Mouse (Mus musculus): Measurements from ENCODE around the gene Scml4. TPM values are rescaled to one million over a fixed set of nuclear protein-coding genes. Genes with fewer than 3 reads are reported as not detected.

The Scml4 gene
- polyA plus RNA-seq, 1 experiment from 2014 or later, result 1.6 TPM

GRCm38 (mm10) chr10:42854838-42855237 lies 5.3 kb upstream of the Scml4 start:
- no peak overlapping the region for H3K4me2 ChIP-seq (ENCODE audit: low read depth, low read length)
- H3K36me3 ChIP-seq (ENCODE audit: control insufficient read depth, insufficient read depth, low read length), result no peaks in the 10 kb centered on the region
- 51% methylated on average over 4 of the region's 4 CpGs for WGBS
- ATAC-seq (ENCODE audit: low read depth), result no peak
- no peak overlapping the region for H3K9ac ChIP-seq (ENCODE audit: low read depth, low read length)
- H3K4me3 ChIP-seq (ENCODE audit: low read depth, low read length), result no peak overlapping the region
- no peaks in the 10 kb centered on the region for H3K27me3 ChIP-seq (replicated peaks; ENCODE audit: control insufficient read depth, insufficient read depth, low read length)
- 0 out of 2 replicates have a peak overlapping the region, but pooled peaks have one; percentile 15 for H3K27ac ChIP-seq (replicated peaks; ENCODE audit: low read depth, low read length)
- peaks cover 4% of the 10 kb centered on the region; the same call in 1 of the 2 replicates for H3K9me3 ChIP-seq (ENCODE audit: control insufficient read depth, low read length)
- DNase-seq (ENCODE audit: low spot score), result no peak
- peaks cover 7% of the 10 kb centered on the region; the same call in 1 of the 2 replicates for H3K4me1 ChIP-seq (ENCODE audit: control insufficient read depth, insufficient read depth, low read length)

DNA sequence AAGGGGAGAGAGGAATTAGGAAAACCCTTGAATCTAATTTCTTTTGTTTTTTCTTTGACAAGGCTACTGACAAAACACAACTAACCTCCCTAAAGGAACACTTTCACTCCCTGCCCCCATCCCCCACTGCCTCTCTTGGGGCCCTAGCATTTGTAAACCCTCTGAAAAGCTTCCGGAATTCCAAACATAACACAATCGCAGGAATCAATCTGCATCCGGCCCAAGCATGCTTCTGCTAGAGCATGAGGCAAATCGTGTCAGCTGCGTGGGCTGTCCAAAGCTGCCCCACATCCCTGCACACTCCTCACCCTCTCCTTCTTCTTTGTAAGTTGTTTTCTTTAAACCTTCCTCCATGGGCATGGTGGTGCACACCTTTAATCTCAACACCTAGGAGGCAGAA lies 4.9 kb upstream of the Scml4 start:
- peaks cover 4% of the 10 kb centered on the region; the same call in 1 of the 2 replicates for H3K9me3 ChIP-seq (ENCODE audit: control insufficient read depth, low read length)
- no peak overlapping the region for H3K4me2 ChIP-seq (ENCODE audit: low read depth, low read length)
- H3K27ac ChIP-seq (replicated peaks; ENCODE audit: low read depth, low read length), result 0 out of 2 replicates have a peak overlapping the region, but pooled peaks have one; percentile 15
- no peak for ATAC-seq (ENCODE audit: low read depth)
- DNase-seq (ENCODE audit: low spot score), result peak; percentile 79
- H3K9ac ChIP-seq (ENCODE audit: low read depth, low read length), result no peak overlapping the region
- H3K36me3 ChIP-seq (ENCODE audit: control insufficient read depth, insufficient read depth, low read length), result no peaks in the 10 kb centered on the region
- H3K27me3 ChIP-seq (replicated peaks; ENCODE audit: control insufficient read depth, insufficient read depth, low read length), result no peaks in the 10 kb centered on the region
- WGBS, result 26% methylated on average over 5 of the region's 5 CpGs
- peaks cover 10% of the 10 kb centered on the region; the same call in 1 of the 2 replicates for H3K4me1 ChIP-seq (ENCODE audit: control insufficient read depth, insufficient read depth, low read length)
- no peak overlapping the region for H3K4me3 ChIP-seq (ENCODE audit: low read depth, low read length)

DNA sequence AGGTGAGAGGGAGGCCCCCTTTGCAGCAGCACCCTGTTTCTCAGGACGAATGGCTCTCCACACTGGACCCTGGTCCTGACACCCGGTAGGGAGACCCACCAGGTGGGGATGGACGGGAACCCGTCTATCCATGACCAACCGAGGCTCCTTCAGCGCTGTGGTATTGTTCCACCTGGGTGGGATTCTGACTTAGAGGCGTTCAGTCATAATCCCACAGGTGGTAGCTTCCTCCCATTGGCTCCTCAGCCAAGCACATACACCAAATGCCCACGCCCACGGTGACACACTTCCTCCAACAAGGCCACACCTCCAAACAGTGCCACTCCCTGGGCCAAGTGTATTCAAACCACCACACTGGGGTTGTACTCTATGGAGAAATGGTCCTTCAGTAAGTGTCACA lies 3.6 kb upstream of the Scml4 start:
- Histone ChIP-seq H3K36me3 (ENCODE audit: control insufficient read depth, insufficient read depth, low read length) (no peaks in the 10 kb centered on the region), H3K27me3 (replicated peaks; ENCODE audit: control insufficient read depth, insufficient read depth, low read length) (no peaks in the 10 kb centered on the region), H3K27ac (replicated peaks; ENCODE audit: low read depth, low read length) (no peak overlapping the region), H3K9ac (ENCODE audit: low read depth, low read length) (no peak overlapping the region), H3K9me3 (ENCODE audit: control insufficient read depth, low read length) (peaks cover 4% of the 10 kb centered on the region; the same call in 1 of the 2 replicates), H3K4me1 (ENCODE audit: control insufficient read depth, insufficient read depth, low read length) (peaks cover 16% of the 10 kb centered on the region; the same call in 1 of the 2 replicates), H3K4me2 (ENCODE audit: low read depth, low read length) (no peak overlapping the region), H3K4me3 (ENCODE audit: low read depth, low read length) (no peak overlapping the region)
- ATAC-seq (ENCODE audit: low read depth) (no peak), DNase-seq (ENCODE audit: low spot score) (no peak)
- 94% methylated on average over 9 of the region's 9 CpGs for whole genome bisulfite sequencing

- H3K4me3 ChIP-seq (ENCODE audit: low read depth, low read length), result no peak overlapping the region
- H3K4me1 ChIP-seq (ENCODE audit: control insufficient read depth, insufficient read depth, low read length), result peaks cover 16% of the 10 kb centered on the region; the same call in 1 of the 2 replicates
- DNase-seq (ENCODE audit: low spot score) (no peak), ATAC-seq (ENCODE audit: low read depth) (no peak)
- no peaks in the 10 kb centered on the region for H3K27me3 ChIP-seq (replicated peaks; ENCODE audit: control insufficient read depth, insufficient read depth, low read length)
- no peak overlapping the region for H3K9ac ChIP-seq (ENCODE audit: low read depth, low read length)
- peaks cover 4% of the 10 kb centered on the region; the same call in 1 of the 2 replicates for H3K9me3 ChIP-seq (ENCODE audit: control insufficient read depth, low read length)
- 95% methylated on average over 2 of the region's 2 CpGs for WGBS
- no peak overlapping the region for H3K4me2 ChIP-seq (ENCODE audit: low read depth, low read length)
- no peaks in the 10 kb centered on the region for H3K36me3 ChIP-seq (ENCODE audit: control insufficient read depth, insufficient read depth, low read length)
- H3K27ac ChIP-seq (replicated peaks; ENCODE audit: low read depth, low read length), result no peak overlapping the region
These were observed 3.1 kb upstream of the Scml4 start for GRCm38 (mm10) chr10:42857021-42857420.

DNA sequence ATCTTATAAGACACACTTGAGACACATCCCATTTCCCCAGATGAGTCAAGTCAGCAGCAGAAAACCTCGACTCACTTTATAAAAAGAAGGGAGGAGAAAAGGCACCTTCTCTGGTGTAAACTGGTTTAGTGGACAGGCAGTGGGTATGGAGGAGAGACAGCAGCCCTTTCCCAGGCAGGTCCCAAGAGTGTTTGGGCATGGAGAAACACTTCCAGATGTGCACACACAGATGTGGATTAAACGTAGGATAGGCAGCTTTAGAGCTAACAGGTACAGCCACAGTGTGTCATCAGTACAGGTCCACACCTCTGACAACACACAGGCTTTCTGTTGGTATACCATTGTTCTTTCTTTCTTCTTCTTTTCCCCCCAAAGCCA lies 400 bp upstream of the Scml4 start:
- Histone ChIP-seq H3K9me3 (ENCODE audit: control insufficient read depth, low read length) (no peaks in the 10 kb centered on the region), H3K4me1 (ENCODE audit: control insufficient read depth, insufficient read depth, low read length) (peaks cover 24% of the 10 kb centered on the region; the same call in 1 of the 2 replicates), H3K4me2 (ENCODE audit: low read depth, low read length) (peak overlapping the region; percentile 52), H3K4me3 (ENCODE audit: low read depth, low read length) (no peak overlapping the region), H3K9ac (ENCODE audit: low read depth, low read length) (no peak overlapping the region), H3K27ac (replicated peaks; ENCODE audit: low read depth, low read length) (peak overlapping the region; percentile 44; the same call in 1 of the 2 replicates), H3K27me3 (replicated peaks; ENCODE audit: control insufficient read depth, insufficient read depth, low read length) (no peaks in the 10 kb centered on the region), H3K36me3 (ENCODE audit: control insufficient read depth, insufficient read depth, low read length) (no peaks in the 10 kb centered on the region)
- ATAC-seq (ENCODE audit: low read depth) (no peak; the same call in none of the 2 replicates), DNase-seq (ENCODE audit: low spot score) (no peak)
- WGBS, result 18% methylated on average over 2 of the region's 2 CpGs

GRCm38 (mm10) chr10:42861446-42861845 lies 1.3 kb downstream of the Scml4 start:
- peaks cover 19% of the 10 kb centered on the region for H3K4me1 ChIP-seq (ENCODE audit: control insufficient read depth, insufficient read depth, low read length)
- DNase-seq (ENCODE audit: low spot score) (no peak), ATAC-seq (ENCODE audit: low read depth) (no peak)
- H3K4me3 ChIP-seq (ENCODE audit: low read depth, low read length), result no peak overlapping the region
- H3K4me2 ChIP-seq (ENCODE audit: low read depth, low read length), result no peak overlapping the region
- no peak overlapping the region for H3K9ac ChIP-seq (ENCODE audit: low read depth, low read length)
- WGBS, result 66% methylated on average over 7 of the region's 7 CpGs
- no peak overlapping the region for H3K27ac ChIP-seq (replicated peaks; ENCODE audit: low read depth, low read length)
- H3K27me3 ChIP-seq (replicated peaks; ENCODE audit: control insufficient read depth, insufficient read depth, low read length), result no peaks in the 10 kb centered on the region
- H3K9me3 ChIP-seq (ENCODE audit: control insufficient read depth, low read length), result no peaks in the 10 kb centered on the region
- H3K36me3 ChIP-seq (ENCODE audit: control insufficient read depth, insufficient read depth, low read length), result no peaks in the 10 kb centered on the region

DNA sequence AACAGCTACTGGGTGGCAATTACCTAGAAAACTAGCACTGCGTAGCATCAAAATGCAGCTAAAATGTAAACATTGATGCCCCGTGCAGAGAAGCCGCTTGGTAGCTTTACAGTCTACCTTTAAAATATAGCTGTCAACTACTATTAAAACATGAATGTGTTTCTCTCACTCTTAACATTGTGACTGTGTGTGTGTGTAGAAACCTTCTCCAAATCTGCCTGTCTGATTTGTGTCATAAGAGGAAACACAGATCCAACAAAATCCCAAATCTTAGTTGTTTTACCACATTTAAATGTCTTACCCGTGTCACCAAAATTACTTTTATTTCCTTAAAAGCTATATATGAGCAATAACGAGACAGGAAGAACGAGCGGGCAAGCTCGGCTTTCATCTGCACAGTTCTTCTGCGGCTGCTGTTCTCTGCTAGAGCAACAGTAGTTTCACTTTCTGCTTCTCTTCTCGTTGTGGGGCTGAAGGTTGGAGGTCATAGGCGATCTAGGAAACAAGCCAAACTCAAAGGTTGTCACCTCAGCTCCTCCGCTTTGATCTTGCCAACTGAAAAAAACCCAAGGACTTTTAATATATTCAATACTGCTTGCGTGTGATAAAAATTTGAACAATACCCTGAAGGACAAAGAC lies 2.1 kb downstream of the Scml4 start:
- Histone ChIP-seq H3K4me1 (ENCODE audit: control insufficient read depth, insufficient read depth, low read length) (peaks cover 19% of the 10 kb centered on the region), H3K27ac (replicated peaks; ENCODE audit: low read depth, low read length) (no peak overlapping the region), H3K27me3 (replicated peaks; ENCODE audit: control insufficient read depth, insufficient read depth, low read length) (no peaks in the 10 kb centered on the region), H3K9ac (ENCODE audit: low read depth, low read length) (no peak overlapping the region), H3K4me2 (ENCODE audit: low read depth, low read length) (peak overlapping the region; percentile 15), H3K36me3 (ENCODE audit: control insufficient read depth, insufficient read depth, low read length) (no peaks in the 10 kb centered on the region), H3K9me3 (ENCODE audit: control insufficient read depth, low read length) (no peaks in the 10 kb centered on the region), H3K4me3 (ENCODE audit: low read depth, low read length) (no peak overlapping the region; the same call in 1 of the 2 replicates)
- no peak for DNase-seq (ENCODE audit: low spot score)
- 40% methylated on average over 13 of the region's 13 CpGs for WGBS
- no peak for ATAC-seq (ENCODE audit: low read depth)

DNA sequence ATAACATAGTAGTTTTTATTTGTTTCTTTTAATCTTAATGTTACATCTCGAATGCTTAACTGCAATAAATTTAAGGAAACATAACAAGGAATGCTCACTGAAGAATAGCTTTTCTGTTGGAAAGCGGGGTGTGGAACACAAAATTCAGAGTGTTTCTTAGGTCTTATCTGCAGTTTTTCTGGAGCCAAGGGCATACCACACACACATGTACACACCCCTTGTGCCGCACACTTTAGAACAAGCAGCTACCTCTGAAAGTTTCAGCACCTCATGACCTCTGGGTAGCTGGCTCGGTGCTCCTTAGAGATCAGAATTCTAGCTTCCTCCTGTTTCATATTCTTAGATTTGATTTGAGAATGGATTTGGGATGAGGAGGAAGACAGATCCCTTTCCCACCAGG lies 2.6 kb downstream of the Scml4 start:
- ATAC-seq (ENCODE audit: low read depth) (no peak), DNase-seq (ENCODE audit: low spot score) (no peak)
- Histone ChIP-seq H3K27me3 (replicated peaks; ENCODE audit: control insufficient read depth, insufficient read depth, low read length) (no peaks in the 10 kb centered on the region), H3K36me3 (ENCODE audit: control insufficient read depth, insufficient read depth, low read length) (no peaks in the 10 kb centered on the region), H3K4me2 (ENCODE audit: low read depth, low read length) (no peak overlapping the region; the same call in 1 of the 2 replicates), H3K9ac (ENCODE audit: low read depth, low read length) (no peak overlapping the region), H3K9me3 (ENCODE audit: control insufficient read depth, low read length) (no peaks in the 10 kb centered on the region), H3K27ac (replicated peaks; ENCODE audit: low read depth, low read length) (no peak overlapping the region), H3K4me1 (ENCODE audit: control insufficient read depth, insufficient read depth, low read length) (peaks cover 19% of the 10 kb centered on the region), H3K4me3 (ENCODE audit: low read depth, low read length) (no peak overlapping the region)
- 65% methylated on average over 4 of the region's 4 CpGs for WGBS

Data from embryonic facial prominence, embryonic 14.5 days (tissue).